Mouse (Mus musculus): ENCODE data around the gene Rbms1.

Gene Rbms1

DNA sequence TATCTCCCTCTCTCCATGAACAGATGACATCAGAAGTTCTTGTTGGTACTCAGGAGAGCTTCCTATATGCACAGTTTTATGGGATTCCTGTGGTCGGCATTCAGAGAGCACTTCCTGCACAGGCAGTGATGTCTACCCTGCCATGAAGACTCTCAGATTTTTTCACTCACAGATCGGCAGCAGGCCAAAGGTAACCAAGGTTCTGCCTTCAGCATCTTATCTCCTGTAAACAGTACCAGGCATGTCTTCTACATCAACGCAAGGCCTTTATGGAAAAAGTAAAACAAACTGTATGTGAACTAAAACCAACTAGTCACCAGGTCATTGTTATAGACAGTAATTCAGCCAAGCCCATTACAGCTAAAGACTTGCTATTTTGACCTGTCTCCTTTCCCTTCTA lies 115.0 kb downstream of the Rbms1 start:
- 87% methylated on average over 3 of the region's 3 CpGs for WGBS

DNA sequence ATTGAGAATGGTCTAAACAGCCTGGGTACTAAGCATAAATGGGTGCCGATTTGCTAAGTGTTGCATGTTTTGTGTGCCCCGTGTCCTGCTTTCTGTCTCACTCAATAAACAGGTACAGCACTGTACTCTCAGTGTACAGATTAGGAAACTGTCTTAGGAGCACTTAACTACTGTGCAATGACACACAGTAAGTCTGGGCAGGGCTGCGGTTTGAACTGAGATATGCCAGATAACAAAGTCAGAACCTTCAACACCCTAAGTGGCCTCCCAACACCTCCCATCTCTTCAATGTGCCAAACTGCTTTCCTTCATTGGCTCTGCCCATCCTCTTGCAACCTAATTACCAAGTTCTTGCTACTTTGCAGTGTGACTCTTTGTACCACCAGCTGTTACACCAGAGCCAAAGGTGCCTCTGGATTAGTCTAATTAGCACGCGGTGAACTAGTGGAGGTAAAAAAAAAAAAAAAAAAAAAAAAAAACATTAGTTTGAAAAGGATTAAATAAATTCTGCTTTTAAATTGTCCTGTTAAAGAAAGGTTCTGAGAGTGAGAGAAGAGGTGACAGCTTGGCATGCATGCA lies 117.6 kb downstream of the Rbms1 start:
- WGBS: 55% methylated on average over 5 of the region's 5 CpGs

DNA sequence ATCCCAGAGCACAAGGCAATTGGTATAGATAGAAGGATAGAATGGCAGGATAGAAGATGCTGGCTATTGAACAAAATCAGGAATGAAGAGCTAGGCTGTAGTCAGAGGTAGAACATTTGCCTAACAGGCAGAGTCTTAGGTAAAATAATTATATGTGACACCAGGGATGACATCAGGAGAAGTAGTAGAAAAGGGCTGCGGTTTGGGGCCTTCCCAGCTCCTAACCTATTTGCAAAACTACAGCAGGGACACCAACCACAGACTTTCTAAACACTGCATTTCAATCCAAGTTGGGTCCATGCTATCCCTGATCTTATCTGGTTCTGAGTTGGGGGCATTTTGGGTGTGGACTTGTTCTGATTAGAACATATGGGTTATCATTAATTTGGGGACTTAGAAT lies 118.7 kb downstream of the Rbms1 start:
- 97% methylated on average over 1 of the region's 1 CpGs for WGBS

DNA sequence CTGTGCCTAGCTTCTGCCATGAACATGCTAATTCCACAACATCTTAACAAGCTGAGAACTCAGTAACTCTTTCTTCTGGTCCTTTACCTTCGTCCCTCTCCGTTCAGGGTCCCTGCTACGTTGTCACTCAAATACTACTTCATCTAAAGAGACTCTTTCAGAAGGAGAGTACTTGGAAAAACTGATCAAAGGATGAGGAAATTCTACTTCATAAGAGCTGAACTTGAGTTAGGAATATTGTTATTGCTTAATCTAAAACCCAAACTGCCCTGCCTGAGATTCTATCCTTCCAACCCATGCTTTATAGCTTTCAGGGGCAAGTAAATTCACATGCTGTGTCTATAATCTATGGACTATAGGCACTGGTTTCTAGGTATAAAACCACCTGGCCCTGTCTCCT lies 119.4 kb downstream of the Rbms1 start:
- WGBS: 88% methylated on average over 3 of the region's 3 CpGs

DNA sequence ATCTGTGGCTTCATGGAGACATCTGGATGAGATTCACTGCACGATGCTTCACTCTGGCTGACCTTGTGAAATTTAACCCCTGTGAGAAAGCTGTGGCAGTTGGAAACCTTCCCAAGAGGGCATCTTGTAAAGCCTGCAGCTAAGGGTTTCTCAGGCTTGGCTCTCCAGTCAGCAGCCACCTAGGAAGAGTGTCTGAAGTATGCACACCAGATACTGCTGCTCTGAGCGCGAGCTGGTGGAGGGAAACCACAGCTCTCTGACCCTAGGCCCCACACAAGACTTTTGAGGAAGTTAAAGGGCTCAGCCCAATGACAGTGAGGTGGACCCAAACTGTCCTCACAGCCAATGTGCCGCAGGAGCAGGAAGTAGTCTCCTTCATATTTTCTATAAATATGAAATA lies 120.0 kb downstream of the Rbms1 start:
- 69% methylated on average over 4 of the region's 4 CpGs for WGBS

DNA sequence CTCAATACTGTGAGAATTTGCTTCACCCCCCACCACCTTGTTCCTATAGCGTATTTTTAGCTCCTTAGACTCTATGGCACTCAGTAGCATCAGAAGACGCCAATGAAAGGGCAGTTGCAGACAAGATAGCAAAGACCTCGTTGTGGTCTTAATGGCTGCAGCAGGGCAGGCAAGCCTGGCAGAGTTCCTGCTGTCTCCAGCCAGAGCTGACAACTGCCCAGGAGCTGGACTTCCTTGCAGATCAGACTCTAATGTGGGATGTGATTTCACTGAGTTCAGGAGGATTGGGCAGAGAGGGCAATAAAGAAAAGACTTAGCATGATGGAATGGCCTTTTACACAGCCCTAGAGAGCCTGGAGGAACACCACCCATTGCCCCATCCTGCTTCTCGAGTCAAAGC lies 122.1 kb downstream of the Rbms1 start:
- 76% methylated on average over 4 of the region's 4 CpGs for WGBS

DNA sequence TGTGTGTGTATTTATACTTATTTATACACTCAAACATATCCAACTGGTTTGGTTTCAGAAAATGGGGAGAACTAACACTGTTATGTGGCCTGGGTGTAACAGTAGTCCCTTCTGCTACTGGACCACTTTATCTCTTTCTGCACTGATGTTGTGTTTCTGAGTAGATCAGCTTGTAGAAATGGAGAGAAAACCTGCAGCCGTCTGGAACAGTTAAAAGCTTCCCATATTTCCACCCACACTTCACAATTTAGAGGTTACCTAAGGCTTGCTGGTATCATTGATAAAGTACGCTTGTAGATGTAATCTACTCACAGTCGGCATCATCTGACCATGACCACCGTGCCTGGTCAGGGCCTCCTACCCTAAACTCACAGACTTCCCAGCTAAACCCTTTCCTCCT lies 123.5 kb downstream of the Rbms1 start:
- WGBS: 80% methylated on average over 4 of the region's 4 CpGs

DNA sequence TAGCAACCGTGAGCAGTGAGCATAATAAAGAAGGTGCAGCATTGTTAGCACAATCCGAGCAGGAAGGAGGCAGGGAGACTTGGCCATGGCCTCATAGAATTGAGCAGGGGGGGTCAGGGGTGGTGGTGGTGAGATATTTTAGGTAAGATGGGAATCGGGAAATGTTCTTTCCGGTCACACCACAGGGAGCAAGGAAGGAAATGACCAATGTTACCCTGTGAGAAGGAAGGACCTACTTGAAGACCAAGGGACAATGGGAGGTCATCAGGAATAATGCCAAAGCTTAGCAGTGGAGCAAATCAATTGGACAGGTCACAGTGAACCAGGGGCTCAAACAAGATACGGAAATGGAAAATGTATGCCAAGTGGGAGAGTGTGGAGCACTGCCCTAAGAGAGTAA lies 124.1 kb downstream of the Rbms1 start:
- 61% methylated on average over 5 of the region's 5 CpGs for WGBS

DNA sequence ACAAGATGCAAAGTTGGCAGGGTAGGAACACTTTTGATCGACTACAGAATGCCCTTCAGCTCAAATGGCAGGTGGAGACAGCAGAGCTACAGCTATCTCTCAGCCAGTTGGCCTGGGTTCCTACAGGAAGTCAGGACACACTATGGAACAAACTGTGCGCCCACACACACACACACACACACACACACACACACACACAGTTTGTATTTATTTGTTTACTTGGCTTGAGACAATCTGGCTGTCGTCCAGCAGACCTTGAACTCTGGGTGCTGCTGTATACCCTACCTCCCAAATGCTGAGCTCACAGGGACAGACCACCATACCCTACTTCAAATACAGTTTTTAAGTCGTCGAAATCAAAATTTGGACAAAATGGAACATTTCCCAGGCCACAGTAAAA lies 125.4 kb downstream of the Rbms1 start:
- 55% methylated on average over 5 of the region's 5 CpGs for WGBS

DNA sequence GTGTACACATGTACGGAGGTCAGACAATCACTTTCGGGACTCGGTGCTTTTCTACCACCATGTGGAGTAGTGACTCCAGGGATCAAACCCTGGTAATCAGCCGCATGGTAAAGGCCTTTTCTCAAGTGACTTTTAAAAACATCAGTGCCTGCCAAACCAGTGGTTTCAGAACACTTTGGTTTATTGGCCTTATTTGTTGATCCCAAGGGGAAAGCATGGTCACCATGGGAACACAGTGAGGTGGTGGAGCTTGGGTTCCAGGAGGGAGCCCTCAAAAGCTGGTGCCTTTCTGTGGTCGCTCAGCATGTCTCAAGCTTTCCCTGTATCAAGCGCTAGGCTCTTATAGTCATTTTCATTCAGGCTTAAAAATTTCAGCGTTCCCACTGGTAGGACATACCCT lies 126.8 kb downstream of the Rbms1 start:
- WGBS: 86% methylated on average over 7 of the region's 7 CpGs

DNA sequence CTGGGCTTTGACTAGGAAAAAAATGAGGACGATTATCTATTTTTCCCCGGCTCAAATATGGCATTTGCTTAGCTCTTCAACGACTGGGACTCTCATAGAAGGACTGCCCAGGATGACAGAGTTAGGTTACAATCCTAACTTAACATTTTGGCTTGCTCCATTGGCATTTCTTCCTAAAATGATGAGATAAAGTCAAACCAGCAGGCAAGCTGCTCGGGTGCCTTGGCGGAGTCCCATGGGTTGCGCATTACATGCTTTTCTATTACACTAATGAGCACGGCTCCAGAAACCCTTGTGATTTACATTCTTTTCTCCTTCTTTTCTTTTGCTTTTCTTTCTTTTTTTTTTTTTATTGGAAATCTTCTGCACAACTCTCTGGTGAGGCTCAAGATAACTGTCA lies 128.7 kb downstream of the Rbms1 start:
- 68% methylated on average over 7 of the region's 7 CpGs for WGBS

DNA sequence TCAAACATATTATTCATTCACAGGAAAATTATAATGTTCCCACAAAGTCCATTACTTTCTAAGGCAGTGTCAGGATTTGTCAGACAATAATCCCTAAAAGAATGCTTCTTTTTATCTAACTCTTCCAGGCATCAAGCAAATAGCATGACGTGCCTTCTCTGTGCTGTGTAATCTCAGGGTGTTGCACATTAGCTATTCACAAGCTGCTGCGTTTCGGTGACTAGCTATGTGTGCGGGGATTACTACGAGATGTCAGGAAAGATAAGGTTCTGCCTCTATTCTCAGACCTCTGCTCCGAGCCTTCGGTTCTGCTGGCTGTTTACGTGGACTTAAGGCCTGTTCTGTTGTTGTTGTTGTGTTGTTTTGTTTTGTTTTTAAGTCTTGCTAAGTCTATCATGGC lies 130.7 kb downstream of the Rbms1 start:
- 74% methylated on average over 8 of the region's 8 CpGs for WGBS

DNA sequence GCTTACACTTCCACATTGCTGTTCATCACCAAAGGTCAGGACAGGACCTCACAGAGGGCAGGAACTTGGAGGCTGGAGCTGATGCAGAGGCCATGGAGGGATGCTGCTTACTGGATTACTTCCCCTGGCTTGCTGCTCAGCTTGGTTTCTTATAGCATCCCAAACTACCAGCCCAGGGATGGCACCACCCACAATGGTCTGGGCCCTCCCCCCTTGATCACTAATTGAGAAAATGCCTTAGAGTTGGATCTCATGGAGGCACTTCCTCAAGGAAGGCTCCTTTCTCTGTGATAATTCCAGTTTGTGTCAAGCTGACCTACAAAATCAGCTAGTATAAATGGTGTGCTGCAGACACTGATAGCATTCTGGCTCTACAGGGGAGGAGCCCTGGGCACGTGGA lies 132.5 kb downstream of the Rbms1 start:
- WGBS: 51% methylated on average over 1 of the region's 1 CpGs

DNA sequence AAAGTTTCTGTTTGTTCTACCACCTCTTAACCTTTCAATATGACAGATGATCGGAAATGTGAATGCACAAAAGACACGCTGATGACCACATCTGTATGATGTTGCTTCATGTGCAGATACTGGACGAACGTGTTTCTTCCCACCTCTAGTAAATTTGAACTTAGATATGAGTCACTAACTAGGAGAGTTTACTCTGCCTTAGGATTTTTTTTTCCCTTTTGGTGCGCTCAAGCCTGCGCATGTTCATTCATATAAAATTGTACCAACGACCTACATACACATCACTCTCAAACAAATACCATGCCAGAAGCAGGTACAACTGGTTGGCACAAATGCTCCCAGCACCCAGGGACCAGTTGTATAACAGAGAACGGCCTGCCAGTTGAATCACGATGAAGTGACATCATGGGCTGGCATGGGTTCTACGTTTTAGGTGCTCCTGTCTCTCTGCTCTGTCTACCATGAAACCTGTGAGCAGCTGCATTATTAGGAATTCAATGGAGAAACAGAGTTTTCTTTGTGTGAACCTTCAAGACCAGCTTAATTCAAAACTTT lies 134.0 kb downstream of the Rbms1 start:
- 72% methylated on average over 10 of the region's 10 CpGs for WGBS

DNA sequence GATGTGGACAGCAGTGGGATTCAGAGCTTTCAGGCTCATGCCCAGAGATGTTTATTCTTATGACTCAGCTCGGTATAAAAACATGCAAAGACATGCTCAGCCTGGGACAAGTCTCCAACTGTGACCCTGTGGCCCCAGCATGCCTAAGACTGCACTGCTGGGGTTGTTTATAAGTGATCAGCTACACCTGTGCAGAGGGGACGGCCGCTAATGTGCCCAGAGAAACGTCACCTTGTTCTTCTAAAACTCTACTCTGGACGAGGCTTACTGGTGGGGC lies 135.9 kb downstream of the Rbms1 start:
- 87% methylated on average over 5 of the region's 5 CpGs for WGBS

DNA sequence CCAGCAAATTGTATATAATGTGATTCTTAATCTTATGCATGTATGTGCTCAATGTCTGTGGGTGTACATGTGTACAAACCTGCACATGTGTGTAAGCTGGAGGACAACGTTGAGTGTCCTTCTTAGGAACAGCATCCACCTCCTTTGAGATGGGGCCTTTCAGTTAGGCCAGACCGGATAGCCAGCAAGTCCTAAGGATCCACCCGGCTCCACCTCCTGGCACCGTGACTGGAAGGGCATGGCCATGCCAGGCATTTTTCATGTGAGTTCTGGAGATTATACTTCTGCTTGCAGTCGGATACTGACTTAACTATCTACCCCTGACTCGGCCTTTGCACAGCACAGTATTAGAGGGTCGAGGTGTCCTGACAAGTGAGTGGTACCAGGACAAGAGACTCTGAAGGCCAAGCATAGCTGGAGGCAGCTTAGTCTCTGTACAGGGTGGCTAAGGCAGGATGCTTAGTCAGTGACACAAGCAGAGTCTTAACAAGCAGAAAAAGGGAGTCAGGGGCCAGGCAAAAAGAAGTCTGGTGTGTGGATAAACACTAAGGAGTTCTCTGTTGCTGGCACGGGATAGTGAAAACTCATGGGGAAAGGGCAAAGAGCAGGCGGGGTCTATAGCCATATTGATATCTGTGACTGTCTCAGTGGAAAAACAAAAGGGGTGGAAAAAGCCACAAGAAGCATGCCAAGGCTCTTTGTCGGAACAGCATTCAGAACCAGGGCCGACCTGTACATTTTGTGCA lies 136.4 kb downstream of the Rbms1 start:
- 89% methylated on average over 11 of the region's 11 CpGs for WGBS

DNA sequence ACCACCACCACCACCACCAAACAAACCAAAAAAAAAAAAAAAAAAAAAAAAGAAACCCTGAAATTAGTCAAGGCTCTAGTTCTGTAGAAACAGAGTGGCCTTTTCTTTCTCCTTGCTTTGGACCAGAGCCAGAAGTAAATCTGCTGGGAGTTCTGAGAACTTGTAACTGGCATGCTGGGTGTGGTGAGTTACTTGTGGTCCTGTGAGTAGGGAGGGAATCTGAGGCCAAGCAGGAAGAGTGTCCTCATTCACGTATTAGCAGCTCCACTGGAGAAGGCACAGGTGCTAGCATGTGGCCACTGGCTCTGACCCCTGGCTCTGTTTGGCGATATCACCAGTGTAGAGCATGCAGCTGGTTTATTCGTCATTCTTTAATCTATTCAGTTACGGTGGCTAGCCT lies 137.3 kb downstream of the Rbms1 start:
- 74% methylated on average over 4 of the region's 4 CpGs for WGBS

DNA sequence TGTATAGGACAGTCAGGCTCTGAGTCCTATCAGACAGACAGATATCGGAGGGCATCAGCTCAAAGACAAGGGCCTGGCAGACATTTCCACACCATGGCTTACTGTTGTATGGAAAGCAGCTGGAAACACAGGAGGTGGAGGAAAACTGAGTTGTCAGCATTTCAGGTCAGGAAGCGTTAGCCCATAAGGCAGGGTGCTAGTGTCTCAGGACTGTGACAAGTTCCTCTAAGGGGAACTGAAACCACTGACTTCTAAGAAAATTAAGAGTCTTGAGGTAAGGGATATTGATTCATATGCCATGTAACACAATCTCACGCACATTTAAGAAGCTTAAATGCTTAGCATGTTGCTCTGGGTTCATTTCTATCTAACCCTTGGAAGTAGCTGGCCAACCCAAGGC lies 141.4 kb downstream of the Rbms1 start:
- 86% methylated on average over 3 of the region's 3 CpGs for whole genome bisulfite sequencing

DNA sequence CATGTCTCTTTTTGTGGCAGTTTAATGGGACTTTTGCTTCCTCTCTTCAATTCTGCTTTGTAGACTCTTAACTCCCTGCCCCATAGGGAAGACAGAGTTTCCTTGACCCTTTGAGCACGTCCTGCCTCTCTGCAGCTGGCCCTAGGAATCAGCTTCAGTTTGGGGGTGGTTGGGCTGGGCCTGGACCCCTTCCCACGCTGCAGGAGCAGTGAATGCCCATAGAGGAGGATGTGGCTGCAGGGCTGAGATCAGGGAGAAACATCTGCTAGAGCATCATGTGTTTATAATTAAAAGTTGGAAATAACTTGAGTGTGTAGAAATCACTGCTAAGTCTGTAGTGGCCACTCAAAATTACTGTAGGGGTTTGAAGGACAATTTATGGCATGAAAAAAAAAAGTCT lies 144.4 kb downstream of the Rbms1 start:
- 55% methylated on average over 2 of the region's 2 CpGs for WGBS

DNA sequence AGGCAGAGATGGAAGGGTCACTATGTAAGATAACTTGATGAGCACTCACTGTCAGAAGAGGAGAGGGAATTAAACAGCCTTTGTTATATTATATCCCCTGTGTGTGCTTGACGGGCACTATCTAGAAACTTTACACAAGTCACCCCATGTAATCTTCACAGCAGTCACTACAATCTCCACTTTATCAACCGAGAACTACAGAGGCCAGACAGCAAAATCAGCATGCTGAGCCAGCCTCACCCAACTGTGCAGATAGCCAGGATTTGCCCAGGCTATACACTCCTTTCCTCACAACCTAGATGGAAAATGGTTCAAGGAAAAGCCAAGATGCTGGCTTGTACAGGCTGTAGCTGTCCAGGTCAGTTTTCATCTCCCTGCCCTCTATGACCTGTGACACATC lies 146.7 kb downstream of the Rbms1 start:
- 85% methylated on average over 2 of the region's 2 CpGs for WGBS

DNA sequence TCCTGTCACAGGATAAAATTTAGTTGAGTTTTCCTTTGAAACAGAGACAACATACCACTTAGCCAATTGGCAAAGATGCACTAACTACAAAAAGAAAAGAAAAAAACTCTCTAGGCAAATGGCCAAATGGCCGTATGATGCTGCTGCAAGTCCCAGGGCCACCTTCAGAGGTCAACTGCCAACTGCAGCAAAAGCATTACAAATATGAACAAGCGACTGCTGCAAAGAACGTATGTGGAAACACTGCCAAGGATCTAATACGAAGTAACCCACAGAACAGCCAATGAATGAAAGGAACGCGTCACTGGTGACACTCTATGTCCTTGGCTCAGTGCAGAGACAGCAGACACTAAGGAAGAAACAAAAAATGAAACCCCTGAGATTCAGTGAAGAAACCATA lies 148.2 kb downstream of the Rbms1 start:
- 55% methylated on average over 6 of the region's 6 CpGs for WGBS

DNA sequence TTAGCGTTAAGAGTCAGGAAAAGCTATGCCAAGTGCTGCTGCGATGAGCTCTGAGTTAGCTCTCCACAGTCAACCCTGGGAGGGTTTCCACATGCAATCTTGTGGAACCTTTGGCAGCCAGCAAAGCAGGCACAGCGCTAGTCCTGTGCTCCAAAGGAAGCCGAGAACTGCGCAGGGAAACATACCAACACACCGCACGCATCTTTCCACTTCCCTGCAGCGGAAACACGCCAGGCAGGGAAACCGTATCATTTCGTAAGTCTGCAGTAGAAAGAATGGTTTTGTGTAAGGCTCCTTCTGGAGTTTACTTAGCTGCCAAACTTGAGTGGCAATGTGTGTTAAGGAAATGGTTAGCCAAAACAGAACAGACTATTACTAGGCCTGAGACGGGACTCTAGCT lies 150.0 kb downstream of the Rbms1 start:
- WGBS: 62% methylated on average over 12 of the region's 12 CpGs

DNA sequence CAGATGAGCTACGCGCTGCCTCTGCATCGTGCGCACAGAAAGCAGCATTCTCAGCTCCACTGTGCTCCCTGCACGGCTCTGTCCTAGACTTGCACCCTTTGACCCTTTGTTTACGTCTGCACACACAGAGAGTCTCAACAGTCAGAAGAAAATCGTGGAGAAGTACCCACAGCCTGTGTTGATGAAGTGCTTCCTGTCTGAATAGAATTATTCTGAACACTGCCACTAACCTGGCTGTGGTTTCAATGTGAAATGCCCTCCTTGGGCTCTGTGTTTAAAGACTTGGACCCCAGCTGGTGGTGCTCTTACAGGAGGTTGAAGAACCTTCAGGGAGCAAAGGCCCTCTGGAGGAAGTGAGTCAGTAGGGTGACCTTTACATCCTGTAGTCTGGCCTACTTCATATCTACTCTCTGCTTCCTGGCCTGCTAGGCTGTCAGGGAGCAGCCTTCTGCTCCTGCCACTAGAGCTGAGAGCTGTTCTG lies 153.5 kb downstream of the Rbms1 start:
- WGBS: 73% methylated on average over 7 of the region's 7 CpGs

DNA sequence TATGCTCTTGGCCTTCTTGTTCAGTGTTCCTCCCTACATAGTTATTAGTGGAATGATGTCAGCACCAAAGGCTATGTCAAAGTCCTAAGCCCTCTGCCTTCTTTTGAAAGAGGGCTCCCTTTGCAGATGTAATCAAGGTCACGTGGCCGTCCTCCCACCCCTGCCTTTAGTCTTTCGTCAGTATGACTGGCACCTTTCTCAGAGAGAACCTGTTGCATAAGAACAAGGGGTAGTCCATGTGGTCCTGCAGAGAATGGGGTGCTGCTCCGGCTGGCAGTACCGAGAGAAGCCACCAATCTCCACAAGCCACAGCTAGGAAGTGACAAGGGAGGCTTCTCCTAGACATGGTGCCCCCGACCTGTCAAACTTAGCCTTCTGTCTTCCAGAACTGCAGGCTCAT lies 154.2 kb downstream of the Rbms1 start:
- 90% methylated on average over 6 of the region's 6 CpGs for WGBS
